Mouse (Mus musculus) lung, postnatal 14 days (tissue): Measurements from ENCODE around the gene Farp1.
A peak's percentile ranks its signal among the peaks of the same experiment; 100 is the strongest.
"Not testable (repeated sequence)": the region's sequence is repeated elsewhere in the genome, so short reads cannot be mapped to it uniquely, and the experiment has no call there.

ENCODE experiments used
- DNase-seq: peaks from one replicate; pipeline ENCODE4 v3.0.0; 2021

The Farp1 gene

DNA sequence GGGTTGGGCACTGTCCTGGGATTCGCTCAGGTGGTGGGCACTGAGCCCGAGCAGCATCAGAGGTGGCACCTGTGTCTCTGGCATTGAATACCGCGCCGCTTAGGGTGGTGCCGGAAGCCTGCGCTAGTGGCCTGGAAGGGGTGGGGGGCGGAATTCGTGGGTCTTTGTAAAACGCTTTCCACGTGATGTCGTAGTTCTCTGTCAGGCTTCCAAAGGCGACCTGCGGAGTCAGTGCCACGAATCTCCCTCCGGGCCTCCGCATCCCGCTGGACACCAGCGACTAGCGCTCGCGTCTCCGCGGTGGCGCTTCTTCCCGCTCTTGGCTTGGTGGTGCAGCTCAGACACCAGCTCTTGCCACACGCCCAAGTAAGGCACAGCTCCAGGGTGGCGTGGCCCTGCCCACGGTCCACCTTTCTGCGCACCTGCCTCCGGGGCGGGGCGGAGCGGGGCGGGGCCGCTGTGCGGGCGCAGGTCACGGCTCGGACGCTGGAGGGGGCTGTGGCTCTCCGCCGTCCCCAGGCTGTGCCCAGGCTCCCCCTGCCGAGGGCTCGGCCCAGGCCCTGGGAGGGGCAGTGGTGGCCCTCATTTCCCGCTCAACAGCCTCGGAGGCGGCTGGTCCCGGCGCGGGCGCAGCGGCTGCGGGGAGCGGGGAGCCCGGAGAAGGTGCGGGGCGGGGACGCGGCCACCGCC lies at the start of gene Farp1:
Gene Farp1, plus strand, starts transcription at position 228 of the 690 bp plus-strand sequence.
- peak; percentile 88 for DNase-seq

DNA sequence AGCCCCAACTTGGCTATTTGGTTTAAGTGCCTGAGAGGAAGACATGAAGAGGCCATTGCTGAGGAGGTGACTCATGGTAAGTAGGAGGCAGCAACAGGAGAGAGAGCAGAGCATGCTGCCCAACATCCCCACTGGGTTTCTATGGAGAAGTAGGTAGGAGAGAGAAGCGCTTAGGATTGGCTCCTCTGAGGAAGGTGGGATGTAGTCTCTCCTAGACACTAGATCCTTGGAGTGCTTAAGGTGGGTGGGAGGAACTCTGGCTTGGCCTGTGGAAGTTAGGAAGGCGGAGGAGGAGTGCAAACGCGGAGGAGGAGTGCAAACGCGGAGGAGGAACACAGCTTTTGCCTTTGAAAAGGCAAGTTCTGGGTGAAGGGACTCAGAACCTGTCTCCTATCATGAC lies 45.9 kb upstream of the Farp1 start:
- no peak for DNase-seq

DNA sequence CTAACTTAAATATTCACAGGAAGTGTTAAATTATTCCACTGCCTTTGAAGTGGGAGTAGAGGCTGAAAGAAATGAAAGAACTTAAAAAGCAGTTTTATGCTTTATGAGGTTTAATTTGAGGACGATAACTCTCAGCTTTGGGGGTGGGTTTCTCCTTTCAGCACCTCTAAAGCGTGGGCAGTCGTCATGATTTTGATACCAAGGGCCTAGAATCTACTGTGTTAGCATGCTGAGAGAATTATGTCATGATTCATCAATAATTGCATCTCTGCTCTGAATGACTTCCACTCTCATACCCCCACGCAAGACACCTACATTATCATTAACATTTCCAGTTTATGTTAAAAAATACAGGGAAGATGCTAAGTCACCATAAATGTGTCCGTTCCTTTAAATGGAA lies 37.3 kb upstream of the Farp1 start:
- DNase-seq, result no peak

DNA sequence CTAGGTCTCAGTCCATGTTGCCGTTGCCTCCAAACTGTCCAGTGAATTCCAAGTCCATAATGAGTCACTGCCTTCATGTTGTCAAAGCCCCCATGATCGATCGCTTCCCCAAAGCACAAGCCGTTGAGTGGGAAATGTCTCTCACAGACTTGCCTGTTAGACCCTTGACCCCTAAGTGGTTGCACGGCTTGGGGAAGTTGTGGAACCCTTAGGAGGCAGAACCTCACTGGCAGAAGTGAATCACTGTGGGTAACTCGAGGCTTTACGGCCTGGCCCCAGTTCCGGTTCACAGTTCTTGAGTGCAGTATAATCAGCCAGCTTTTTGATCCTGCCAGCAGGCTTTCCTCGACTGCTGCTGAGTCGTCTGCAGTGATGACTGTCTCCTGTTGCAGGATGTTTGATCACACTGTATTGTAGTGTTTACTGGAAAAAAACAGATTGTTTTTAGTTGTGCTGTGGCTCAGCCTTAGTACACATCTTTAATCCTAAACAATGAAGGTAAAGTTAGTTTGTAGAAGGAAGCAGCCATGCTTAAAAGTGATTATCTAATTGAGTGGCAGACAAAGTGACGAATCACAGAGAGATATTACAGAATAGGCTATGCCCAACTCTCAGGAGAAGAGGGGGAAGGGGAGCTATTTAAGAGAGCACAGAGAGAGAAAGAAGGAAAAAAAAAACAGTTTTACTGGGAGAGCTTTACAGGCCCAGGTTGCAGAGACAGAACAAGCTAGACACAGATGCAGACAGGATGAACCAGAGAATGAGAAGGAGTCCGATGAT lies 34.2 kb upstream of the Farp1 start:
- DNase-seq, result peak; percentile 29

DNA sequence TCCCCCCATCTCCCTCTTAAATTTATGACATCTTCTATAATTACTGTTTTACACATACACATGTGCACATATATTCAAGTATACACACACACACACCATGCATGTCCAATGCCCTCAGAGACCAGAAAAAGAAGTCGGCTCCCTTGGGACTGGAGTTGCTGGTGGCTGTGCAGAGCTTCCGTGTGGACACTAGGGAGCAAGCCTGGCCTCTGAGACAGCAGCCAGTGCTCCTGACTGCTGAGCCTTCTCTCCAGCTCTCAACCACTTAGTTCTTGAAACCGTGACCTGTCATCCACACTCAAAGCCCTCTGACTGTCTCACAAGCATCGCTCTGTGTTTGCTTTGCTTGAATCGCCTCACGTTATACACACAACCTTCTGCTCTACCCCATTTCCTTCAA lies 29.4 kb upstream of the Farp1 start:
- DNase-seq, result no peak

DNA sequence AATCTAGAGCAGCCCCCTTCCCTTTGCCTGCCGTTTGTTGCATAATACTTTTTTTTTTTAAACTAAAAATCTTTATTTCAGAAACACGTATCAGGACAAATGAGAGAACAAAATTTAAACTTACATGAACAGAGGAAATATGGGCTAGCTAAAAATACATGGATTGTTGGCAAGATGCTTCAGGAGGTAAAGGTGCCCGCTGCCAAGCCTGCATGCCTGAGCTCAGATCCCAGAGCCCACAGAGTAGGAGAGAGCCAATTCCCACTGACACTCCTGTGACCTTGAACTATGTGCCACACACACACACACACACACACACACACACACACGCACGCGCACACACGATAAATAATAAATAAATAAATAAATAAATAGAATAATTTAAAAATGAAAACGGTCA lies 29.0 kb upstream of the Farp1 start:
- no peak for DNase-seq

DNA sequence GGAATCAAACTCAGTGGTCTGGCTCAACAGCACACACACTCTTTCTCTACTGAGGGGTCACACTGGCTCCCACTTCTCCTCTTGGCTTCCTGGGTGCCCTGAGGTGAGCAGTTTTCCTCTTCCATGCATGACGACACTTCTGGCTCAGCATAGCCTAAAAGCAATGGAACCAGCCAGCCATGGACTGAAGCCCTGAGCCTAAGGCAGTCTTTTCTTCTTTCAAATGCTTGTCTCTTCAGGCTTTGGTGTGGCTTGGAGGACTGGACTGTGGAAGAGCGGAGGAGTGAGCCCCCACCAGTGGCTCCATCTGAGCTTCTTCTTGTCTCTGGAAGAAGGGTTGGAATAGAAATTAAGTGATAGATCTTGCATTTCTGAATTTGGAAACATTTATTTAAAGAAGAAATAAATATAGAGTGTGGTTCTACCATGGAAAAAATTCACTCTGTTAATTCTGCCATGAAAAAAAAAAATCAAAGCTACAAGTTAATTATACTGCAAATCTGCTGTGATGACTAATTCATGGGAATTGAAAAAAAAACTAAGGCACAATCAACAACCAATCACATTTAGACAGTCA lies 19.8 kb upstream of the Farp1 start:
- no peak for DNase-seq

DNA sequence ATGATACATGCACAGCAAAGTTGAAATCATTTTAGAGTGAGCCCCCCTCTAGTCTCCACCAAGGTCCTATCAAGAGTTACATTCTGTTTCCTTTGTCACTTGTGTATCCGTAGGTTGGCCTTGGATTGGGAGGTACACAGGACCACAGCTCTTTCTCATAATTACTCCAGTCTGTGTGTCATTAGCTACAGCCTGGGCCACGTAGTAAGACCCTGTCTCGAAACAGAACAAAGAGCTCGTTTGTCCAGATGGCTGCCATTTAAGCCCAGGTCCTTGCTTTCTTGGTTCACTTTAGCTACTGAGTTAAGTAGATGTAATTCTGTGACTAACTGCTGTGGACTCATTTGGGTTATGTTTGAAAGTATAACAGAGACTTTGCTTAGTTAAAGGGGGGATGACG lies 12.6 kb upstream of the Farp1 start:
- no peak for DNase-seq

DNA sequence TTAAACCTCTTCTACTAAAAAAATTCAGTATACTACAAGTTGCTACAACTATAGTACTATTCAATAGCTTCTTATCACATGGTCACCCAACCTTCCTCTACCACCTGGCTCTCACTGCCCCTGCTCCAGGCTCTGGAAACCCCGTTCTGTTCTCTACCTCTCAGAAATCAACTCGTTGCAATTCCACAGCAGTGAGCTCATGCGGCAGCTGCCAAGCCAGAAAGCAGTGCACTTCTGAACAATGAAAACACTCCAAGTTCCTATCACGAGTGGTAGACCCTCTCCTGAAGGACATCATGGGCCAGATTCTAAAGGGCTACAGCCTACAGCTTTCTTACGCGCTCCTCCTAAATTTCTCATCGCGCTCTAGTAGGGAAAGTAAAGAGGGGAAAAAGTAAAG lies 9.6 kb upstream of the Farp1 start:
- peak; percentile 66 for DNase-seq

DNA sequence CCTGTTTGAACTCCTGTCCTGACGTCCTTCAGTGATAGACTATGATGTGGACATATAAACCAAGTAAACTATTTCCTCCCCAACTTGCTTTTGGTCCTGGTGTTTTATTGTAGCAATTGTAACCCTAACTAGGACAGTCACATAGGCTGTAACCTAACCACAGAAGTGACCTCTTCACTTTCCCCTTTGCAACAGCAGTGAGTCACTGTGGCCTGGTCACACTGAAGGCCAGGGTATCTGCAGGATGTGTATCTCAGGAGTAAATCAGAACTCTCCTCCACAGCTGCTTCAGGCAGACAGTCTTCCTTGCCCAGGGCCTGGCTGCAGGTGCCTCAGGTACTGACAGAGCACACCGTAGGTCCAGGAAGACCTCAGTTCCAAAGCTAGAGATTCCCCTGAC lies 3.6 kb upstream of the Farp1 start:
- no peak for DNase-seq

DNA sequence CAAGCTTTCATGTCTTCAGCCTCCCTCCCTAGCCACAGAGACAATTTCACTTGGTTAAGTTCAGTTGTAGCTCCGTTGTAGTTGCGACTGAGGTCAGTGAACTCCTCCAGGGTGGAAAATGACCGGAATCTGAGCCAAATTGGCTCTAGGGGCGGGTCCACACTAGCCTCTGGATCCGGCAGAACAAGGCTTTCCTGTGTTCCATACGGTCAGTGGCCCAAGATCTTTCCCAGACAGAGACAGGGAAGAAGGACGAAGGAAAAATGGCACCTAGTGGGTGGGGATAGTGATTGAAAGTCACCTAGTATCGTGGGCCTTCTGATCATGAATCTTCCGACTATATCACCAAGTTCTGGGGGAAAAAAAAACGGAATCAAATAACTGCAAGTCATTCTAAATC lies 475 bp upstream of the Farp1 start:
- peak; percentile 24 for DNase-seq

DNA sequence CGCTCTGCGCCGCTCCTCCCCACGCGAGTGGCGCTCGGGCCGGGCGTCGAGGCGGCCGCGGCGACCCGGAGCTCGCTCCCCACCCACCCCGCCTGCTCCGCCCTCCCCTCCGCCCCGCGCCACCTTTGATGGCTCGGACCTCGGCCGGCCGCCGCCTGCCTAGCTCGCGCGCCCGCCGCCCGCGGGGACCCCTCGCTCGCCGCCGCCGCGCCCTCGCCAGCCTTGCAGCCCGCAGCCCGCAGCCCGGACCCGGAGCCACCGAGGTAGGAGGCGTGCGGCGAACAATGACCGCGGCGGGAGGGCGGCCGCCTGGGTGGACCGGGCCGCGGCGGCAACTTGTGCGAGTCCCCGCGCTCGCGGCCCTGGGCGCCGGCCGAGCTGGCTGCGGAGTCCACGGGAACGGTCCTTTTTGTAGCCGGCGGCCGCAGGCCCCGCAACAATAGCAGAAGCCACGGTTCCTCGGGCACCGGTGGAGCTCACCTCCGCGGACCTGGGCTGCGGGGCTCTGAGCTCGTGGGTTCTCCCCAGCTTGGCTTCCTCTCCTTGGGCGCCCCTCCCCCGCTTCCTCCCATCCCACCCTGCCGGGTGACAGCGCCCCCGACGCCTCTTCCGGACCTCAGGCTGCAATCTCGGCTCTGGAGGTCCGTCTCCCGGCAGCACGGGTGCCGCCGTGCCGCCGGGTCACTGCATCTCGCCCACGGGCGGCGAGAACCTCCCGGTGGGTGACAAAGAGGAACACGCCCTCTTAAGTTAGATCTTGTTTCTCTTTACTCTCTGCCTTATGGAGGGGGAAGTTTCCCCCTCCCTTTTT lies 868 bp downstream of the Farp1 start:
- DNase-seq, result peak; percentile 75

DNA sequence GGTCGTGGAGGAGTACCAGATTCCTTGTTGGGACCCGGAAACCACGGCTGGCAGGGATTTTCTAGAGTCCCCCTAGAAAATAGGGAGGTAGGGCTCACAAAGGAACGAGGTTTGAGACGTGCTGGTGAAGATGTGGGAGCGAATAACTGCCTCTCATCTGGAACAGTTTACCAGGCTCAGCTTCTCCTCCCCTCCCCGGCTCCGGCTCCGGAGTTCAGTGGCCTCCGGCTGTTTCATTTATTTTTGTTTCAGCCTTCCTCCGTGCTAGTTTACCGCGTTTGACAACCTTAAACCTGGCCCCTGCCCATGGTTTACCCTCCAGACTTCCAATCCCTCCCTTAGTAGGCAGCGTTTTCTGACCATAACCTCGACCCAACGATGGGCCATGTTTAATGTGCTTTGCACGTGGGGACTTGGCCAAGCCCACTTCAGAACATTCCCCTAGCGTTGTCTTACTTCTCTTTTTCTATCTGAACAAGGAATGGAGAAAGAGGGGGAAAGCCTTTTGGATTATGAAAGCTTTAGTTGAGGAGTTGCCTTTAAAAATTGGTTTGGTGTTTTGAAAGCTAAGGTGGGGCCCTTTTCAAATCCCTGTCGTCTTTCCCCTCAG lies 1.7 kb downstream of the Farp1 start:
- DNase-seq, result peak; percentile 27

DNA sequence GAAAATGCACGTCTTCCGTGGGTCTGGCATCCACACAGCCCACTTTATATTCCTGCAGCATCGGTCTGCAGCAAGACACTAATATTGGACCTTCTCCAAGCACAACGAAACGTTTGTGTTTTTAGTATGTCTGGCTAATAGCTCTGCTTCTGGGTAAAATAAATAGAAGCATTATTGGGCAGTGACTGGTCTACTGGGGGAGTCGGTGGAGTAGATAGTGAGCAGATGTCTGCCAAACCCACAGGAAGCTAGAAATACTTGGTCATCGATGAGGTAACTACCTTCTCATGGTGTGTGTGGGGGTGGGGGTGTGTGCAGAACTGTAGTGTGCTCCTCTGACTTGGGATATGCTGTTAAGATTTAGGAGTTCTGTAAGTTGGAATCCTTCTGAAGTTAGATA lies 2.3 kb downstream of the Farp1 start:
- DNase-seq, result no peak

DNA sequence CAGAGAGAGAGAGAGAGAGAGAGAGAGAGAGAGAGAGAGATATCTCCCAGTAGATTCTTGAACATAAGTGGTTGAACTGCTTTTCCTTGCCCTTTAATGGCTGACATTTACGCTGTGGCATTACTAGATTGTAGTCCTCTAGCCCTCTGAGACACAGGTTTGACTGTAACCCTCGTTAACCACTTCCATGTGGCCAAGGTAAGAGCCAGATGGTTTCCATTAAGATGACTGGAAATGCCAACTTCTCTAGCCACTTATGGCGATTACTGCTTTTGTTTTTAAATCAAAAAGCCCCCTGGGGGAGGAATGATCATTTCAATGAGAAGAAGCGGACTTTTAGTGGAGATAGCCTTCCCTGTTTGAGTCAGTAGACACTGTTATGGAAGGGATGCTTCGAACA lies 3.7 kb downstream of the Farp1 start:
- DNase-seq, result no peak

DNA sequence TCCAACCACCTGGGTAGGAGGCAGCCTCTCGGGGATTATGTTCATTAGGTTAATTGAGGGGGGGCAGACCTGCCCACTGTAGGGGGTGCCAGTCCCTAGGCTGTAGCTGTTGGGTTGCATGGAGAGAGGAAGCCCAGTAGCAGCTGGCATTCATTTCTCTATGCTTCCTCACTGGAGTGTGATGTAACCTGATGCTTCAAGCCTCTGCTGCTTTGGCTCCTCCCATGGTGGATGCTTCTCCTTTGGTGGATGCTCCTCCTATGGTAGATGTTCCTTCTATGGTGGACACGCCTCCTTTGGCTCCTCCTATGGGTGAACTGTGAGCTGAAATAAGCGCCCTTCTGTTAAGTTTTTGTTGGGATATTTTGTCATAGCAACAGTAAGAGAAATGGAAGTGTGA lies 9.1 kb downstream of the Farp1 start:
- DNase-seq, result no peak

DNA sequence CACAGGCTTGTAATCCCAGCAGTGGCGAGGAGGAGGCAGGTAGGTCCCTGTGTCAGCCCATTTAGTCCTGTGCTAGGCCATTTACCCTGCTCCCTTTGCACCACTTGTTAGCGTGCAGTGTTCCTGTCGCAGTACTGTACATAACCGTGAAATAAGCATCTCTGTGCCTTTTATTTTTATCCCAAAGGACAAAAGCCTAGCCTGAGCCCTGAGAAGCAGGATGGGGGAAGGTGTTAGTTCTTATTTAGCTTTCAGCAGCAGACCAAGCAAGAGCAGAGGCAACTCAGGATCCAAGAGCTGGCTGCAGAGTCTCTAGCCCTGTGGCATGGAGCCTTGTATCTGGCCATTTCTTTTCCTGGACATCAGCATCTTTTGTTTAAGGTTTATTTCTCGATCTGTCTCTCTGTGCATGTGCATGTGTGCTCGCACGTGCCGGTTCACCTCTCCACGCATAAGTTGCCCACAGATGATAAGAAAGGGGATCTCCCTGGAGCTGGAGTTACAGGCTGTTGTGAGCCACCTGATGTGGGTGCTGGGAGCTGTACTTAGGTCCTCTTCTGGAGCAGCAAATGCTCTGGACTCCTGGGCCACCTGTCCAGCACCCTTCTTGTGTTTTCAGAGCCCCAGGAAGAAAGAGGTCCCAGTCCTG lies 11.4 kb downstream of the Farp1 start:
- DNase-seq, result no peak

DNA sequence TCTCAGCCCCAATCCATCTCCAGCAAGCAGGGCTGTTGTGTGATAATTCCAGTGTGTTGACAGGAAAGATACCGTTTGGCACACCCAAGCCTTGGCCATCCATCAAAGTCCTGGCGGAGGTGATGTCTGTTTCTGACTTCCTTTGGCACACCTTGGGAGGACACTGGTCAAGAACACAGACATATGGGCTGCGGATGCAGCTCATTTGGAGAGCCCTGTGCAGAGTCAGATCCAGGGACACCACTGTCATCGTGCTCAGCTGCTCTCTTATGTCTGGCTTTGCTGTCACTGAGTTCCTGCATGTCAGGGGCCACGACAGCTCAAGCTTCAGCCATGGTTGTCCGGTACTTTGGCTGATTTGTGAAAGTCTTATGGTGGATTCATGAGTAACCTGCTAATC lies 12.8 kb downstream of the Farp1 start:
- DNase-seq, result no peak

DNA sequence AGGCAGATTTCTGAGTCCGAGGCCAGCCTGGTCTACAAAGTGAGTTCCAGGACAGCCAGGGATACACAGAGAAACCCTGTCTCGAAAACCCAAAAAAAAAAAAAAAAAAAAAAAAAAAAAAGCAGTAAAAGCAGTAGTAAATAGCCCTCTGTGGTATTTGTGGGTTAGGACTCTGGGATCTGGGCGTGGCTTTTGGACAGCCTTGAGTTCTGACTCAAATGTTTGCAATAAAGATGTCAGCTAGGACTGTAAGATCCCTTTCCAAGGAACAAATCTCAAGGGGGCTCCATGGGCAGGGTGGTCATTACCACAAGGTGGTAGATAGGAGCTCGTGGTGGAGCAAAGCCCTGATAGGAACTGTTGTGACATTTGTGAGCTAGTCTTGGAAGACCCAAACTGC lies 16.0 kb downstream of the Farp1 start:
- DNase-seq, result not testable (repeated sequence)

DNA sequence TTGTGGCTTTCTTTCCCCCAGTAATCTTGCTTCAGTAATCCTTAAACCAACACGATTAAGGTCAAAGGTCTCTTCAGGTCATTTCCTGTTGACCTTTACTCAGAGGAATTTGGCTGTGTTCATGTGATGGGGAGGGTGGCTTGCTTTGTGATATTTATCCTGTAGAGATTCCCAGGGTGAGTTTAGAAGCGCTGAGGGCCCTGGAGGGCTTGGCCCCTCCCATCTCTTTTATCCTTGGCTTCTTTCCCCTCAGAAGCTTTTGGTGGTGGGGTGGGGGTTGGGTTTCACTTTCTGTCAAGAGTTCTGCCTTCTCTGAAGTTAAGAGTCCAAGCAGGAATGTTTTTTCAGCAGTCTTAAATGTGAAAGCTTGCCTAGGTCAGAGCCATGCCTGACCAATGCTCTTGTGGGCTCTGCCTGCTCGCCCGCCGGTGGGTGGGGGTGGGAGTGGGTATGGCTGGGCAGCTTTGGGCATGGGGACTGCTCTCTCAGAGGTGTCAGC lies 18.1 kb downstream of the Farp1 start:
- DNase-seq, result peak; percentile 56

DNA sequence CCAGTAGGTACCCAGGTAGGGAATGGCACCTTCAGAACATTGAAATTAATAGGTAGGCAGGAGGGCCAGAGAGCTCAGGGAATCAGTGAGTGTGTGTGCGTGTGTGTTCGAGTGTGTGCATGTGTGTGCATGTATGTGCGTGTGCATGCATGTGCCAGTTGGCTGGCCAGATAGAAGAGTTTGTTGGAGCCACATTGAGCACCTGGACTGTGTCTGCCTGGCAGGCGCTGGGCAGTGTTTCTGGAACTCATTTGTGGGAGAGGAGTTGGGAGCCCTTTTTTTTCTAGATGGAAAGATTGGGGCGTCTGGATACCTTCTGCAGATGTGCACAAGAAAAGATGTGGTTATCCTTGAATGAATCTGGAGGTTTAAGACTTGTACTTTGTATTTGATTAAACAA lies 19.1 kb downstream of the Farp1 start:
- DNase-seq, result no peak

DNA sequence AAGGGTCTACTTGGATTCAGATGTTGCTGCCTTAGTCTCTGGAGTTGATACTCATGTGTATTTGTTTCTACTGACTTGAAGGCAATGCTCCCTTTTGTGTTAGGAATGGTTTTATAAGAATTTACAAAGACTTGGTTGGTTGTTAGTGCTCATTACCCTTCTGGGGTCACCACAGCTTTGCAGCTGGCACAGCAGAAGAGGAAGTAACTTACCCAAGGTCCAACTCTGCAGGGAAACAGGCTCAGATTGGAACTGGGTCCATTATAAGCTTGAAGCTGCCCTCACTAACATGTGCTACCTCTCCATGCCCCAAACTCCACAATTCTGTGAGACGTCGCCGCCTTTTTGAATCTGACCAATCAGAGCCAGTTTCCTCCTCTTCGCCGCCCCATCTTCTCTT lies 22.8 kb downstream of the Farp1 start:
- no peak for DNase-seq
